Mouse (Mus musculus) cerebellum, postnatal 36 days (tissue): ENCODE measurements around the gene Map3k11.
A peak's percentile ranks its signal among the peaks of the same experiment; 100 is the strongest.

ENCODE experiments used
- DNase-seq, 2 experiments: peaks; one replicate each; pipeline ENCODE4 v3.0.0; 2021 to 2022; ENCODE audit warnings: mixed read lengths in 2 of 2

Map3k11 gene

DNA sequence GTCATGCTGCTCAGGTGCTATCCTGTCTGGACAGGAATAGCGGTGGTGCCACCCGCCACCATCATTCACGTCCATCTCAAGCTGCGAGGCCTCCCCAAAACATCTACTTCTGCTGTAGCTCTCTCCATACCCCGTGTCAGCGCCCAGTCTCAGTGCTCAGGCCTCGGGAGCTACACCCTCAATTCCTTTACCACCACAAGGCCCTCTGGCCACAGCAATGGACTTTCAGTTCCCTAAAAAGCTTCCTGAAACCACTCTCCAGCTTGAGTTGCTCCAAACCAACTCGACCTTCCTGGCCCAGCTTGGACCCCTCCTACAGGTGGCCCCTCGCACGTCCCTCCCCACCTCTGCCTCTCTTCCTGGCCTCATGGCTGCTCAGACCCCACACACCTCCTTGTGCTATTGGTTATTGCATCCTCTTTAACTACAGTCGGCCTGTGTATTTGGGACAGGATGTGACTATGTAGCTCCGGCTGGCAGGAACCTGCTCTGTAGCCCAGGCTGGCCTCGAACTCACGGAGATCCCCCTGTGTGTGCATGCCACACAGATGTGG lies 23.4 kb downstream of the Map3k11 start:
- no peak for DNase-seq

- no peak for DNase-seq
These were observed 24.7 kb downstream of the Map3k11 start for GRCm38 (mm10) chr19:5713255-5713654.

DNA sequence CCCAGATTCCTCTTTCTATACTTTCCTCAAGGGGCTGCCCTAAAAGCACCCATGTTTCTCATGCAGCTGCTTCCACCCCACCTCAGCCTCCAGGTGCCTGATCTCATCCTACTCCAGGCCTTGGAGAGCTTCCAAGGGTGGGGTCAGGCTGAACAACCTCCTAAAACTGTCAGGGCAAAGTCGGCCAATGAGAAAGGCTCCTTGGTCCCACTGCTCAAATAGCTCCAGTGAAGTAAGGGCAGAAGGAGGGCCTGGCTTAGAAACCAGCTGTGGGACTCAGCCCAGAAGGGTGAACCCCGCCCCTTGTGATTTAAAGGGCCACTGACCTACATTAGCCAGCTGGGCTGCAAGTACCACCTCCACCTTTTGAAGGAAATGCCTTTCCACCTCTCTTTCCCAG lies 25.2 kb downstream of the Map3k11 start:
- no peak for DNase-seq

- DNase-seq: peak; percentile 50 to 59
These were observed 27.5 kb downstream of the Map3k11 start for GRCm38 (mm10) chr19:5715793-5716688.

- DNase-seq: no peak
These were observed 28.4 kb downstream of the Map3k11 start for GRCm38 (mm10) chr19:5716955-5717354.

DNA sequence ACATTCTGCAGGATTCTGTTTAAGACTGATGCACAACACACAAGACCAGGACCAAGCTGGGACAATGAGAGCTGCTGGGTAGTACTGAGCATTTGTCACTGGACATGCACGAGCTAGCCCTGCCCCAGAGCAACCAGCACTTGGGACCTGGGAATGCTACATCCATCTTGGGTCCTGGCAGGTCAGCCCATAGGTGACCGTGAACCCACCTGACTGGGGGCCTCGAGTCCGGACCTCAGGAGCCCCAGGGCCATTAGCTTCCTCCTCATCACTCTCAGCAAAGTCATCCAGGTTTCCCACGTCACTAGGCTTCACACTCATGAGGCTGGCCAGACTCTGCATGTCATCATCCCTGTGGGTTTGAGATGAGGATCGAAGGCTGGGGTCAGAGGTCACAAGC lies 32.7 kb downstream of the Map3k11 start:
- no peak for DNase-seq

- DNase-seq: no peak
These were observed 34.4 kb downstream of the Map3k11 start for GRCm38 (mm10) chr19:5722848-5723425.

GRCm38 (mm10) chr19:5723934-5724548 lies 35.5 kb downstream of the Map3k11 start:
- no peak for DNase-seq

DNA sequence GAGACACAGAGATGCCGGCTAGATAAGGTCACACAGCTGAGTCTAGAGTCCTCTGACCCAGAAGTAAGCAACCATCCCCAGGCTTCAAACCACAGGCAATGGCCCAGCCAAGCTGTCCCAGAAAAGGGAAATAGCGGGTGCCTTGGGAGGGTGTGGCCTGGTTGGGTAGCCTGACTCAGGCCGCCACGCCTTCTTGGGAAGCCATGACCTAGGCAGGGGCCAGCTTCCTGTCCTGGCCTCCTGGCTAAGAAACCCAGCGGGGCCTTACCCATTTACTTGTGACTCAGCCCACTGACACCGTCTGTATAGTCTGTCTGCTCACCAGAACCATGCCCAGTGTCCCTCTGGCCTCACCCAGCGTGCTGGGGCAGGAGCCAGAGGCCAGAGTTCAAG lies 36.0 kb downstream of the Map3k11 start:
- DNase-seq: no peak

DNA sequence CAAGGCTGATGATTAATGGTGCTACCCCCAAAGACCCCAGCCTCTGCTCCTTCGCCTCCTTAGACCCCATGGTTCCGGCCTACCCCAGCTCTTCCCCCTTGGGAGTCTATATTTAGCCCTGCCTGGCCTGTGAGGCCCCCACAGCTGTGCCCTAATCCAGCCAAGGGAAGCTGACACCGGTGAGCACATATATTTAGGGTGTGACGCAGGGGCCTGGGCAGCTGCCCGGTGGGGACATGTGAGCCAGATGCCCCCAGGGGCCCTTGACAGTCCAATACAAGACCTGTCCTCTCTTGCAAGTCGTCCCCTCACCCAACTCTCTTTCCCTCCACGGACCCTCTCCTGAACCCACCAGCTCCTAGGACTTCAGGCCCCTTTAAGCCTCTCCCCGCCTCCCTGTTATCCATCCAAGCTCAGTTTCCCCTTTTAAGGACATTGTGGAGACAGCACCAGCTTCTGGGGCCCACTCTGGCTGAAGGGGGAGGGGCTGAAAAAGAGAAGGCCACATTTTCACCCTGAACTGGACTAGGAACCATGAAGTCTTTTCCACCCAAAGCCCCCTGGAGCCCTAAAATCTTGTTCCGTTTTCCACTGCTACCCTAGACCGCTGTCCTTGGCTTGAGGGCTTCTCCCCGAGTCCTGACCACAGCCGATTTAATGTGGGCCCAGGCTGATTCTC lies 36.6 kb downstream of the Map3k11 start:
- DNase-seq: no peak

DNA sequence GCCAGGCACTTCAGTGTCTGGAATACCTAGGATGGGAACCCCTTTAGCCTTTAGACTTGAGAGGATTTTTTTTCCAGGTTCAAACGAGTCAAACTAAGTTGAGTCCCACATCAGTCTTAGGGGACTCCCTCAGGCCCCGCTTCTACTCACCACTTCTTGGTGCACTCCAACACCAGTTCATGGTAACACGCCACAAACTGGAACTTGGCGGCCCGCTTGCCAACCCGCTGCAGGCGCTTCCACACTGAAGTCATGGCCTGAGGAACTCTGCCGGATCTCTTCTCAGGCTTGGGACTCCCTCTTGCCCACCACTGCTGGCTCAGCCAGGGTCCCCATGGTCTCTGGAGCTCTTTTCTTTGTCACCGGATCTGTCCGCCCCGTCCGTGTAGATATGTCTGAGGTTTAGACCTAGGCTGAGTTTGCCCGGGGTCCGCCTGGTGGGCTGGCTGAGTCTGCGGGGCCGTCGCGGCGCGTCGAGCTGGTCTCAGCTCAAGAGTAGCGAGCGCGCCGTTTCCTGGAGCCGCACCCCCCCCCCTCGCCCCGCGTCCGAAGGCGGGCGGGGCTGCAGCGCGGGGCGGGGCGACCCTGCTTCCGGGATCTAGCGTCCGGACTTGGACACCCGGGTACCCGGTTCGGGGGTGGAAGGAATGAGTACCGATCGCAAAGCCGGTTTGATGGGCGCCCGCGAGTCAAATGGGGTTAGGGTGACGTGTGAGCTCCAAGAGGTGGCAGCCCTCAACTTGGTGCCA lies 37.4 kb downstream of the Map3k11 start, which contains the start of gene Ehbp1l1:
Gene Ehbp1l1 (minus strand): TSS at position 551 of the 749 bp plus-strand sequence.
- DNase-seq: no peak

DNA sequence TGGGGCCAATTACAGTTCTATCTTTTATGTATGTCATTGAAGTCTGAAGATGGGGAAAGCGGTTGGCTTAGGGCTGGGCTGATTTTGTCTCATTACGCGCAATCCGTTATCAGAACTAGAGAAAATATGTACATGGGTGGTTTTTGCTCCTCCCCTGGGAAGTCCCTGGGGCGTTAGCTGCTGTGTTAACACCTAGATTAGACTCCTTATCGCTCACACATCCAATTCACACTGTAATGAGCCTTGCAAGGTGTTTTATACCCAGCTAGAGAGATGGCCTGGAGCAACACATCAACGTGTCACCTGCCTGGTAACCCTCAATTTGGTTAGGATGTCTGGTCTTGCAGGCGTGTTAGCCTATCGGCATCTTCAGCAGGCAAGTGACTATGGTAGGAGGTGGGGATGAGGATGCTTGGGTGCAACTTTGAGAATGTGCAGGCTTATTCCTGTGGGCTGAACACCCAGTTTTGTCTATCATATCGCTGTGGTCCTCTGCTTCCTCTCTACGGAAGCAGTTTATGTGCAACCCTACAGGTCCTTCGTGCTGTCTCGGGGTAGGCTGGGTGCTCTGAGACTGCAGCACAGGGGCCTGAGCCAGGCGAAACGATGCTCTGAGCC lies 38.5 kb downstream of the Map3k11 start:
- no peak for DNase-seq

DNA sequence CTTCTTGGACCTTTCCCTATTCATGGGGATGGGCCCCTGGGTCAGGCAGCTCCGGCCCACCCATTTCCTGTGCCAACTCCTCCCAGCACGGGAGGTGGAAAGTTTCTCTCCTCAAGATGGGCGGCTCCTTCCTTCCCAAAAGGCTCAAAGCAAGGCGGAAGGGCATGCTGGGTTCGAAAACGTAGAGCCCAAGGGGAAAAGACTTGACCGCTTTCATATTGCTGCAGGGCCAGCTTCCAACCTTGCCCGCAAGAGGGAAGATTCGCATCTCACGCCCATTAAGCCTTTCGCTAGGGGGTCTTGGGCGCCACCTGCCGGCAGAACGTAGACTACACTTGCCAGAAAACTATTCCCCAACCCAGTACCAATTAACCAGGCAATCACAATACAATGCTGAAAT lies 39.2 kb downstream of the Map3k11 start:
- peak; percentile 87 to 89 for DNase-seq

GRCm38 (mm10) chr19:5728631-5729443 lies 40.3 kb downstream of the Map3k11 start:
- peak; percentile 61 to 63 for DNase-seq

DNA sequence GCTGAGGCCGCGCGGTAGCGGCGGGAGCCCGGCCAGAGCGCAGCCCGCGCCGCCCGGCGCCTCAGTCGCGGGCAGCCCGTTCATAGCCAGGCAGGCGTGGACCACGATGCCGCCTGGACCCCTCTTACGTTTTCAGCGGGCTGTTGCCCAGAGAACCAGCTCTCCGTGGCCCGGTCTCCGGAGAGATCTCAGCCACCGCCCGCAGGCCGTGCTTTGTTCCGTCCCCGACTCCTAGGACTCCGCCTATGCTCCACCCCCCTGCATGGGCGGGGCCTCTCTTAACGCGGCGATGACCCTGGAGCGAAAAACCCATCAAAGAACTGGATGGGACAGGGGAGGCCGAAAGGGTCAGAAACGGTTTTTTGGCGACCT lies 40.9 kb downstream of the Map3k11 start, which contains the start of gene Fam89b:
Gene Fam89b (minus strand): TSS at position 210 of the 372 bp plus-strand sequence.
- DNase-seq: peak; percentile 82 to 84

DNA sequence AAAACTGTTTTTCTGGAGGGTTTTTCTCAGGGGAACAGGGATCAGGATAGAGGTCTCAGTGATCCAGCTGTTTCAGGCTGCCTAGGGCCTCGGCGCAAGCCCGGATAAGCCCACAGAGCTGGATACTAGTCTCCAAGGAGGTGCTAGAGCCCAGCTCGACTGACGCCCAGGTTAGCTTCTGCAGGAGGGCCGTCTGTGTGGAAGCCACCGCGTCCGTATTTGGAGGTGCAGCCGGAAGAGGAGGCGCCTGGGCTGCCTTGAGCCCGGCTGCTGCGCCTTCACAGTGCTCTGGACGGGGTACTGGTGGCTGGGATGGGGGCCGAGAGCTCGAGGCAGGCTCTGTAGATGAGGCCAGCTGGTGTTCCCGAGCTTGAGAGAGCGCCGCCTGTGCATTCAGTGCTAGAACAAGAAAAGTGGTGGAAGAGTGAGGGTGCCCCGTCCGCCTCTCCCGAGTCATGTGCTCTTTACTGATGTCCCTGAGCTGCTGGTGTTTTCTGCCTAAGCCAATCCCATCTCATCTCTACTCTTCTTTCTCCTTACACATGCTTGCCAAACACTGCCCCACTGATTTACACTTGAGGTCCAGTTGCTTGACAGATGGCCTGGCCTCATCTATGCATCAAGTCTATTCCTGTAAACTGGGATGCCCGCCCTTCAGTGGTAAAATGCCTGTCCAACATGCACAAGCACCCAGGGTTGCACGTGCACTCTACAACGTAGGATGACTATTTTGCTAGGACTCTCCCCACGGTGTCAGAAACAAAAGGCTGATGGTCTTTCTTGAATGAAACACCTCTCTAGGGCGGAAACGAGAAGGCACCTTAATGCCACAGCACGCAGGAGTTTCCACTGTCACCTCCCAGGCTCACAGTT lies 42.0 kb downstream of the Map3k11 start:
- DNase-seq: peak; percentile 39 to 51

DNA sequence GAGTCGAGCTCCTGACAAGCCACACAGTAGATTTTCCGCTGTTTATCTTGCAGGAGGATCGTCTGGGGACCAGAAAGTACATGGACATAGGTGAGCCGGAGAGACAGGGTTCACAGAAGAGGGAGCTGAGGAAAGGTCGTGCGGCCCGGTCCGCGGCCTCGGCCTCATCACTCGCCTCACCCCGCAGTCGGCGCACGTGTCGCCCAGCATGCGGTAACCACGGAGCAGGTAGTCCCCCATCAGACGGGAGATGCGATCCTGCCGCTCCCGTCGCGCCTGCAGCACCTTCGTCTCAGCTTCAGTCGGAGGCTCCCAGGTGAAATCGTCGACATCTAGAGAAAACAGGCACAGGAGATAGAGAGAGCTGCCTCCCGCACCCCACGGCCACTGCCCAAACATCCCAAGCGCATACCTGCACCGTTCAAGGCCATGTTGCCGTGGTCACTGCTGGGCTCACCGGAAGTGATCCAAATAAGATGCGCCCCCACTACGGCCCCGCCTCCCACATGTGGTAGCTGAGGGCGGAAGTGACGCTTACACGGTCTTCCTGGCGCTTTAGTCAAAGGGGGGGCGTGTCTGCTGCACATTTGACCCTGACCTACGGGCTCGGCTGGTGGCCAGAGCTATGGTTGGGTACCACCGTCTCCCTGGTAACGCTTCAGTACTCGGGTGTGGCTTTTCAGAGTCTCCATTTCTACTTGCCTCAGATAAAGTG lies 42.9 kb downstream of the Map3k11 start:
- peak; percentile 94 to 95 for DNase-seq

GRCm38 (mm10) chr19:5734325-5734724 lies 45.8 kb downstream of the Map3k11 start:
- DNase-seq: no peak

- no peak for DNase-seq
These were observed 50.9 kb downstream of the Map3k11 start for GRCm38 (mm10) chr19:5739446-5739845.
